Mouse (Mus musculus) thymus, postnatal 10 days (tissue): ENCODE results near the gene Git2.

Experiments
- DNase-seq, 2 experiments: peaks; one replicate each; pipeline ENCODE4 v3.0.0; 2021; ENCODE audit warnings: low spot score in 2 of 2

Git2 gene

GRCm38 (mm10) chr5:114721969-114722368 lies 53.3 kb downstream of the Git2 start:
- no peak for DNase-seq

GRCm38 (mm10) chr5:114720784-114721183 lies 54.5 kb downstream of the Git2 start:
- no peak for DNase-seq

- DNase-seq = no peak
Measured at GRCm38 (mm10) chr5:114719928-114720270, 55.4 kb downstream of the Git2 start.

GRCm38 (mm10) chr5:114719003-114719927 lies 56.1 kb downstream of the Git2 start:
- no peak for DNase-seq

- no peak for DNase-seq
Measured at GRCm38 (mm10) chr5:114718483-114718882, 56.8 kb downstream of the Git2 start.

GRCm38 (mm10) chr5:114717937-114718336 lies 57.4 kb downstream of the Git2 start:
- DNase-seq = no peak

GRCm38 (mm10) chr5:114717292-114717691 lies 58.0 kb downstream of the Git2 start:
- no peak for DNase-seq

GRCm38 (mm10) chr5:114714551-114714950 lies 60.8 kb downstream of the Git2 start:
- DNase-seq = no peak

GRCm38 (mm10) chr5:114709357-114709756 lies 66.0 kb downstream of the Git2 start:
- DNase-seq = no peak

GRCm38 (mm10) chr5:114708491-114708890 lies 66.8 kb downstream of the Git2 start:
- DNase-seq = no peak

GRCm38 (mm10) chr5:114707265-114708068 lies 67.8 kb downstream of the Git2 start, which contains the start of gene Tchp:
Tchp (plus strand) TSS chr5:114707760.
- peak; percentile 86 to 95 for DNase-seq

GRCm38 (mm10) chr5:114702403-114703392 lies 72.6 kb downstream of the Git2 start:
- no peak for DNase-seq

GRCm38 (mm10) chr5:114699015-114699414 lies 76.3 kb downstream of the Git2 start:
- no peak for DNase-seq

GRCm38 (mm10) chr5:114698044-114698746 lies 77.1 kb downstream of the Git2 start:
- DNase-seq = no peak

GRCm38 (mm10) chr5:114696939-114697338 lies 78.4 kb downstream of the Git2 start:
- DNase-seq = no peak

GRCm38 (mm10) chr5:114695775-114696174 lies 79.5 kb downstream of the Git2 start:
- DNase-seq = no peak

- DNase-seq = peak; percentile 93 to 97
Measured at GRCm38 (mm10) chr5:114690633-114691567, 84.4 kb downstream of the Git2 start, which contains the start of gene Gltp. Gltp (minus strand) TSS chr5:114690984.

GRCm38 (mm10) chr5:114689700-114690366 lies 85.5 kb downstream of the Git2 start:
- DNase-seq = peak in 1 of 2 experiments; percentile 25

GRCm38 (mm10) chr5:114688703-114689102 lies 86.6 kb downstream of the Git2 start:
- DNase-seq = no peak
